Mouse (Mus musculus) regulatory T cell (primary cell): Measurements from ENCODE around the gene Dhrs13.
"Not testable (repeated sequence)": the region's sequence is repeated elsewhere in the genome, so short reads cannot be mapped to it uniquely, and the experiment has no call there.

Experiments used
- in situ Hi-C: fragments of 300-600 bp; cut with MboI, MseI; formaldehyde crosslinking; loops from one replicate; pipeline ENCODE4 v1.15.1; 2025; ENCODE audit warnings: high pct_unique_total_duplicates

The Dhrs13 gene

GRCm38 (mm10) chr11:78040878-78041277, 8.8 kb downstream of the Dhrs13 start:
- in situ Hi-C loops: no loop called here

GRCm38 (mm10) chr11:78042290-78042870, 10.3 kb downstream of the Dhrs13 start:
- in situ Hi-C loops: not testable (repeated sequence)

GRCm38 (mm10) chr11:78044758-78045251, 12.7 kb downstream of the Dhrs13 start:
- in situ Hi-C loops: no loop called here

GRCm38 (mm10) chr11:78048637-78049036, 16.6 kb downstream of the Dhrs13 start:
- in situ Hi-C loops: not testable (repeated sequence)

- in situ Hi-C loops: no loop called here
These were observed 21.0 kb downstream of the Dhrs13 start for GRCm38 (mm10) chr11:78053078-78053477.

- in situ Hi-C loops: loop anchor here (5.0 kb wide), 1 partner anchor 90 kb away; no protein-coding TSS in a partner anchor
These were observed 24.9 kb downstream of the Dhrs13 start for GRCm38 (mm10) chr11:78056946-78057345.

- in situ Hi-C loops: loop anchor here (5.0 kb wide), 1 partner anchor 87 kb away; no protein-coding TSS in a partner anchor
These were observed 28.0 kb downstream of the Dhrs13 start for GRCm38 (mm10) chr11:78059833-78060757.

- in situ Hi-C loops: no loop called here
These were observed 30.5 kb downstream of the Dhrs13 start for GRCm38 (mm10) chr11:78062563-78062962.

GRCm38 (mm10) chr11:78065906-78066305, 33.8 kb downstream of the Dhrs13 start:
- in situ Hi-C loops: no loop called here

GRCm38 (mm10) chr11:78066641-78067040, 34.6 kb downstream of the Dhrs13 start:
- in situ Hi-C loops: no loop called here

GRCm38 (mm10) chr11:78067566-78067965, 35.5 kb downstream of the Dhrs13 start:
- in situ Hi-C loops: no loop called here

- in situ Hi-C loops: no loop called here
These were observed 37.0 kb downstream of the Dhrs13 start for GRCm38 (mm10) chr11:78069130-78069529.

- in situ Hi-C loops: no loop called here
These were observed 37.6 kb downstream of the Dhrs13 start for GRCm38 (mm10) chr11:78069646-78070045.

GRCm38 (mm10) chr11:78071938-78072337, 39.9 kb downstream of the Dhrs13 start:
- in situ Hi-C loops: no loop called here

- in situ Hi-C loops: no loop called here
These were observed 40.5 kb downstream of the Dhrs13 start for GRCm38 (mm10) chr11:78072425-78073130.

- in situ Hi-C loops: no loop called here
These were observed 41.6 kb downstream of the Dhrs13 start for GRCm38 (mm10) chr11:78073577-78074276.

- in situ Hi-C loops: no loop called here
These were observed 42.2 kb downstream of the Dhrs13 start for GRCm38 (mm10) chr11:78074277-78074652.

- in situ Hi-C loops: no loop called here
These were observed 42.6 kb downstream of the Dhrs13 start for GRCm38 (mm10) chr11:78074666-78075065.

- in situ Hi-C loops: loop anchor here (10.0 kb wide), 1 partner anchor 995 kb away; no protein-coding TSS in a partner anchor
These were observed 48.2 kb downstream of the Dhrs13 start, which contains the start of gene Eral1 for GRCm38 (mm10) chr11:78079961-78080921. Gene Eral1 (minus strand): TSS chr11:78080383.

- in situ Hi-C loops: loop anchor here (10.0 kb wide), 1 partner anchor 999 kb away; no protein-coding TSS in a partner anchor
These were observed 51.5 kb downstream of the Dhrs13 start for GRCm38 (mm10) chr11:78083595-78083994.
